Mouse (Mus musculus) G1E (cell line): ENCODE results near the gene Col25a1.

Experiments used
- CTCF ChIP-seq: IDR thresholded peaks from 2 replicates; pipeline ENCODE4 v1.5.1; 2012; ENCODE audit warnings: low read depth, low read length, inconsistent platforms, mixed read lengths
- GATA1 ChIP-seq: IDR thresholded peaks from 2 replicates; pipeline ENCODE4 v1.6.1; 2012; ENCODE audit warnings: borderline replicate concordance, low read length, inconsistent platforms, mixed read lengths

GRCm38 (mm10) chr3:130273949-130274348, 142.6 kb downstream of the Col25a1 start:
- TF ChIP-seq CTCF (no peak), GATA1 (no peak)
